Mouse (Mus musculus) stomach, embryonic 14.5 days (tissue): ENCODE measurements at regions not wholly inside any gene's neighbourhood (a gene's known extent, or its start where the extent isn't known, plus 50 kb on each side); places are given as distances from the start of the nearest gene placed in this dataset.
A peak's percentile ranks its signal among the peaks of the same experiment; 100 is the strongest.

Source experiments
- ATAC-seq: fragments of 200-750 bp; cut with Nextera tagmentation; 2 replicates; pipeline ENCODE4 v1.8.0; 2017; ENCODE audit warnings: low read depth, moderate TSS enrichment; ENCODE audit not compliant: insufficient number of reproducible peaks, insufficient read depth, low FRiP score
- H3K27ac ChIP-seq: fragments of 300-500 bp; sonication (generic); 2 replicates; pipeline ENCODE4 v1.5.1; 2014; ENCODE audit warnings: mild to moderate bottlenecking, low read length, moderate library complexity, mixed read lengths
- H3K27me3 ChIP-seq: fragments of 300-500 bp; sonication (generic); 2 replicates; pipeline ENCODE4 v1.6.1; 2014; ENCODE audit warnings: low read length, control low read depth, mixed read lengths; ENCODE audit not compliant: control insufficient read depth, insufficient read depth
- H3K36me3 ChIP-seq: fragments of 300-500 bp; sonication (generic); 2 replicates; pipeline ENCODE4 v1.6.1; 2014; ENCODE audit warnings: mild to moderate bottlenecking, control low read depth, low read length, moderate library complexity, mixed read lengths; ENCODE audit not compliant: control insufficient read depth, insufficient read depth
- H3K4me1 ChIP-seq: fragments of 300-500 bp; sonication (generic); 2 replicates; pipeline ENCODE4 v1.6.1; 2014; ENCODE audit warnings: low read length, control low read depth, mixed read lengths; ENCODE audit not compliant: control insufficient read depth, insufficient read depth
- H3K4me2 ChIP-seq: fragments of 300-500 bp; sonication (generic); replicated peaks from 2 replicates; pipeline ENCODE4 v1.6.1; 2014; ENCODE audit warnings: low read depth, low read length, control low read depth
- H3K4me3 ChIP-seq: fragments of 300-500 bp; sonication (generic); 2 replicates; pipeline ENCODE4 v1.5.1; 2014; ENCODE audit warnings: low read depth, low read length, control low read depth
- H3K9ac ChIP-seq: fragments of 300-500 bp; sonication (generic); replicated peaks from 2 replicates; pipeline ENCODE4 v1.6.1; 2014; ENCODE audit warnings: low read depth, mild to moderate bottlenecking, control low read depth, low read length, moderate library complexity, mixed read lengths
- H3K9me3 ChIP-seq: fragments of 300-500 bp; sonication (generic); 2 replicates; pipeline ENCODE4 v1.6.1; 2016; ENCODE audit warnings: low read depth, low read length, control low read depth; ENCODE audit not compliant: control insufficient read depth
- WGBS: fragments of 180-500 bp; shearing (Covaris S2); extraction: QIAGEN DNeasy Blood & Tissue Kit; methylation state at CpG from one replicate; pipeline ENCODE4 v1.1.7; 2014; 5-methylcytosine and 5-hydroxymethylcytosine counted together

DNA sequence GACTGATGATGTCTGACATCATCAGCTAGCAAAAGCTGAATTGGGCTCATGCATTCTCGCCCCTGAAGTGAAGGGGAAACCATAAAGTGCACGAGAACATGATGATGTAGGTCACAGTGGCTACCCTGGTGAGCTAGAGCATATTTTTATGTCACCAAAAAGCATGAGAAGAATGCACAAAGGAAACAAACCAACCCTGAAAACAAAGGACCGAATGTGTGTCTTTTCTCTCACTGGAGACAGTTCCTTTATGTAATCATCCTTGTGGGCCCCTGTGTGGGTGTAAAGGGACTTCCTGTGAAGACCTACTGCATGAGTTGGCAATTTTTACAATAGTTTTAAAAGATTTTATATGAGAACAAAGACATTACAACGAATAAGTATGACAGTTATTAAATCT lies 270.2 kb upstream of the Ptger4 start:
- Histone ChIP-seq H3K27ac (no peak overlapping the region), H3K9me3 (no peaks in the 10 kb centered on the region), H3K4me2 (no peak overlapping the region), H3K4me3 (no peak overlapping the region), H3K36me3 (no peaks in the 10 kb centered on the region), H3K27me3 (no peaks in the 10 kb centered on the region), H3K9ac (no peak overlapping the region), H3K4me1 (peaks cover 3% of the 10 kb centered on the region; the same call in 1 of the 2 replicates)
- 50% methylated on average over 4 of the region's 4 CpGs for WGBS
- no peak for ATAC-seq

DNA sequence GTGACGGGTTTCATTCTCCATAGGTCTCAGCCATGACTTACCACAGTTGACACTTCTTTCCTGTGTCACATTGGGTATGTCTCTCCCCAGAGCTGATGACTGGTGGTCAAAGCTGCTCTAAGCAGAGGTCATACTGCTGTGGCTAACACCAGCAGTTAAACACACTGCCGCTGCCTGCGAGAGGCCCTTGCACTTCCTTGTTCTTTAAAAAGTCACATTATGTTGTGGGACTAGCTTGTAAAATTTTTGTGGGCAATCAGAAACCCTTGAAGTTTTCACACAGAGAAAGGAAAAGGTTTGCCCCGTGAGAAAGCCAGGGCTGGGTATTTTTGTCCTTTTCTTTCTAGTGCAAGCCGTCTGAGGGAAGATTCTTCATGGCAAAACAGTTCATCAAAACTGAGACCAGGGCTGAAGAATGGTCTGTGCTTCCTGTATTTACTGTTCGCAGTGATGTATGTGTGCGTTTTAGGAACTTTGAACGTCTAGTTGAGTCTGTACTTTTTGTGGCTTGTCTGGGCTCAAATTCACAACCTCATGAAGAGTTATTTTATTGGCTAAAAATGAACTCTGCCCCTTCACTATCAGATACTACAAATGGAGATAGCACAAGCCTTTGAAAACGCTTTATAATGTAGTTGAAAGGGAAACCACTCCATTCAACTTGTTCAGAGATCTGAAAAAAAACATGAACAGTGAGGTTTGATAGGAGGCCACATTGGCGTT lies 273.4 kb upstream of the Ptger4 start:
- Histone ChIP-seq H3K4me2 (no peak overlapping the region), H3K27me3 (no peaks in the 10 kb centered on the region), H3K9ac (no peak overlapping the region), H3K36me3 (no peaks in the 10 kb centered on the region), H3K4me3 (no peak overlapping the region), H3K4me1 (peaks cover 3% of the 10 kb centered on the region; the same call in 1 of the 2 replicates), H3K27ac (0 out of 2 replicates have a peak overlapping the region, but pooled peaks have one; percentile 27), H3K9me3 (no peaks in the 10 kb centered on the region)
- 0 out of 2 replicates have a peak, but pooled peaks have one; percentile 23 for ATAC-seq
- WGBS: 46% methylated on average over 10 of the region's 10 CpGs

DNA sequence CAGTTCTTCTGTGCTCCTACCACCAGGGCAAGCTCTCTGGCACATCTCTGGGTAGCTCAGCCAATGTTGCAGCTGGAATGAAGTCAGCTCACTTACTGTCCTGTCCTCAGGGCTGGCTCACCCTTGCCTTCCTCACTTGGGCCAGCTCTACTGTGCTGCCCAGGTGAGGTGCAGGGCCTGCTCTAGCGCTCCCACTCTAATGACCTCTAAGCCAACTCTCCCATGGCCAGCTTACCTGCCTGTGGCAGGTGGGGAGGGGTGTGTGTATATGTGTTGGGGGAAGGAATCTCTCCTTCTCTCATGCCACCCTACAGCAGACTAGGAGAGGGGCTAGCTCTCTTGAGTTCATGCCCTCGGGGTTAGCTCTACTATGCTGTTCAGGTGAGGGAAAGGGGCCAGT lies 275.6 kb upstream of the Ptger4 start:
- ATAC-seq: no peak

DNA sequence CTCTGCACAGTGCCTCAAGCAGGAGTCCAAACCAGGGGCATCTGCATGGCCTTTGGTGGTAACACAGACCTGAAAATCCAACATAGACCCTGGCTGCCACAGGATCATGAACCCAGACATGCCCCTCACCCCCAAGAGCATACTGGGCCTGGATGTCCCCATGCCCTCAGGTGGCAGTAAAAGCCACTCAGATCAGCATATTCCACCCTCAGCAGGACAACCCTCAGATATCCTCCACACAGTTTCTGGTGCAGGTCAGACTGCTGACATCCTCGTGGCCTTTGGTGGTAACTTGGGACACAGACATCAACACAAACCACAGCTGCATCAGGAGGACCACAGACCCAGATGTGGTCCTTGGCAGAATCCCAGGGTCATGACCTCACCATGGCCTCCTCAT lies 276.0 kb upstream of the Ptger4 start:
- WGBS: 88% methylated on average over 1 of the region's 1 CpGs
- ATAC-seq: no peak

More for the DNA sequence above, 275.6 kb upstream of the Ptger4 start:
- no peaks in the 10 kb centered on the region for H3K27me3 ChIP-seq
- no peak overlapping the region for H3K27ac ChIP-seq
- H3K4me2 ChIP-seq: no peak overlapping the region
- no peak overlapping the region for H3K9ac ChIP-seq
- H3K4me3 ChIP-seq: no peak overlapping the region
- H3K9me3 ChIP-seq: no peaks in the 10 kb centered on the region
- no peaks in the 10 kb centered on the region for H3K36me3 ChIP-seq
- 88% methylated on average over 2 of the region's 2 CpGs for WGBS
- peaks cover 3% of the 10 kb centered on the region; the same call in 1 of the 2 replicates for H3K4me1 ChIP-seq

DNA sequence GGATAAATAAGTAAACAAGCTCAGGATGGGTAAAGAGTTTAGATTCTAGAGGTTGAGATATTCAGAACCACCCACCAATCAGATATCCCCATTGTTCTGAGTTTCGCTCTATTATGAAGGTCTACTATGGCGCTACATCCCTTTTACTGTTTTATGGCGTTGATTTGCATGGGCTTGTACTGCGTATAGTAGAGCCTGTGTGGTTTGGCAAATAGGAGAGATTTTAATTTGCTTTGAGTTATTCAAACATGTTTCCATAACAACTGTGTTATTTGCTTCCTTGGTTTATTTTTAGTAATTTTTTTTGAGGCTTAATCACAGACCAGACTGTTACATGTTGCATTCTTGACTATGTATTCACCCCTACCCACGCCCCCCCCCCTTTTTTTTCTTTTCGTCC lies 284.6 kb upstream of the Ptger4 start:
- WGBS: 90% methylated on average over 6 of the region's 6 CpGs

More for the DNA sequence above, 276.0 kb upstream of the Ptger4 start:
- H3K9ac ChIP-seq: no peak overlapping the region
- H3K4me2 ChIP-seq: no peak overlapping the region
- no peak overlapping the region for H3K27ac ChIP-seq
- no peak overlapping the region for H3K4me3 ChIP-seq
- no peaks in the 10 kb centered on the region for H3K9me3 ChIP-seq
- H3K36me3 ChIP-seq: no peaks in the 10 kb centered on the region
- H3K4me1 ChIP-seq: peaks cover 3% of the 10 kb centered on the region; the same call in 1 of the 2 replicates
- no peaks in the 10 kb centered on the region for H3K27me3 ChIP-seq

DNA sequence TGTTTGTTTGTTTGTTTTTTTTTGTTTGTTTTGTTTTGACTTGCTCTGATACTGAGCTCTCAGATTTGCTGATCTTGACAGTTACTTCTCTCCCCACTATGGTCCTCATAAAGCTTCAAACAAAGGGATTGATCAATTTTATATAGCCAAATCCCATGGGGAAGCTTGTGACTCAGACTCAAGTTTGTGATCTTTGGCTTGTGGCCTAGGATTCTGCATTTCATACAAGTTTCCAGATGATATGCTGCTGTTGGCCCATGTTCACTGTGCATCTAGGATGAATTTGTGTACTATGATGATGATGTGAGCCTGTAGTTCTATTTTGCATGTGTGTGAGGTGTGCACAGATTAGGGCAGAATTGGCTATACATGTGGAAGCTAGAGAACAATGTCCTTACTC lies 289.7 kb upstream of the Ptger4 start:
- no peak overlapping the region for H3K27ac ChIP-seq
- H3K27me3 ChIP-seq: no peaks in the 10 kb centered on the region
- no peak for ATAC-seq
- H3K4me1 ChIP-seq: no peaks in the 10 kb centered on the region
- no peak overlapping the region for H3K9ac ChIP-seq
- no peak overlapping the region for H3K4me2 ChIP-seq
- H3K36me3 ChIP-seq: no peaks in the 10 kb centered on the region
- no peaks in the 10 kb centered on the region for H3K9me3 ChIP-seq
- H3K4me3 ChIP-seq: no peak overlapping the region

More for the DNA sequence above, 284.6 kb upstream of the Ptger4 start:
- no peaks in the 10 kb centered on the region for H3K4me1 ChIP-seq
- ATAC-seq: no peak
- no peak overlapping the region for H3K4me3 ChIP-seq
- no peaks in the 10 kb centered on the region for H3K27me3 ChIP-seq
- H3K4me2 ChIP-seq: no peak overlapping the region
- H3K9ac ChIP-seq: no peak overlapping the region
- no peaks in the 10 kb centered on the region for H3K9me3 ChIP-seq
- no peaks in the 10 kb centered on the region for H3K36me3 ChIP-seq
- H3K27ac ChIP-seq: no peak overlapping the region

DNA sequence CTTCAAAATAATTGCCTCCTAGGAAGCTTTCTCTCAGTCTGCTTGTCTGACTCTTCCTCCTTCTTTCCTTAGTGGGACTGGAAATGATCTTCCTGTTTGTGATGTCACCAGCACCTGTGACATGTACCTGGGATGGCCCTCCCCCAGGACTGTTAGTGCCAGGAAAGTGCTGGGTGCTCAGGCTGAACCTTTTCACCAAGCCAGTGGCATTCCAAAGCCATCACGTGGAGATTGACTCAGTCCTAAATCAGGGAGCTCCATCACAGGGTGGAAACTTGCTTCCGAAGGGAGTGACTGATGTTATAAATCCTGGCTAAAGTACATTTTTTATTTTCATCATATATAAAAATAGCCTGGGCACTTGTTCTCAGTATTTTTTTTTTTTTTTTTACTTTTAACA lies 293.4 kb upstream of the Ptger4 start:
- no peak for ATAC-seq

DNA sequence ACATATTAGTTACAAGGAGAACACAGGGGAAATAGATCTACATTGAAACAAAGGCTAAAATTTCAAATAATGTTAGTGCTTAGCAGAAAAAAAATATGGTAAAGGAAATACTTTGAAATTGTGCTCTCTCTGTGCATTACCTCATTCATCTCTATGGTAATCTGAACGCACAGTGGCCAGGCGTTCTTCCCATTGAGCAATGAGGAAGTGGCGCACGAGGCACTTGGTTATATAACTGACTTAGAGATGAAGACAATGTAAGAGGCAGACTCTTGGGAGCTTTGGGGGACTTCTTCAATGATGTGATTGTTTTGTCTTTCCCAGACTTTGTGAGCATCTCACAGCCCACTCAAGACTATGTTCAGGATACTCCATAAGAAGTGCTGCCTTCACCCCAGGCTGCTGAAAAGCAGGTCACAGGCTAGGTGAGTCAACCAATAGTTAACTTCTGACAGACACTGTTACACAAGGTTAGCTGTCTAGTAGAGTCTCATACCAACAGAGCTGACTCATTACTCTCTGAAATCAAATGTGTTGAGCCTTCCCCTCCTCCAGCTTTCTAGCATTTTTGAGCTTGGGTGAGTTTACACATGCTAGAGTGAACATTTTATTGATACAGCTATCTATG lies 295.4 kb upstream of the Ptger4 start:
- H3K4me1 ChIP-seq: no peaks in the 10 kb centered on the region
- H3K36me3 ChIP-seq: no peaks in the 10 kb centered on the region
- H3K27me3 ChIP-seq: no peaks in the 10 kb centered on the region
- no peak overlapping the region for H3K4me3 ChIP-seq
- ATAC-seq: no peak
- 86% methylated on average over 4 of the region's 4 CpGs for WGBS
- H3K4me2 ChIP-seq: no peak overlapping the region
- H3K9ac ChIP-seq: no peak overlapping the region
- no peak overlapping the region for H3K27ac ChIP-seq
- H3K9me3 ChIP-seq: no peaks in the 10 kb centered on the region

More for the DNA sequence above, 293.4 kb upstream of the Ptger4 start:
- Histone ChIP-seq H3K27ac (no peak overlapping the region), H3K27me3 (no peaks in the 10 kb centered on the region), H3K36me3 (no peaks in the 10 kb centered on the region), H3K4me2 (no peak overlapping the region), H3K9ac (no peak overlapping the region), H3K4me3 (no peak overlapping the region), H3K9me3 (no peaks in the 10 kb centered on the region), H3K4me1 (no peaks in the 10 kb centered on the region)
- 51% methylated on average over 2 of the region's 2 CpGs for WGBS
